Mouse (Mus musculus) midbrain, embryonic 12.5 days (tissue): ENCODE measurements around the gene H2-Eb2. TPM values are rescaled to one million over a fixed set of nuclear protein-coding genes. Genes with fewer than 3 reads are reported as not detected.

ENCODE experiments used
- ATAC-seq: fragments of 200-750 bp; cut with Nextera tagmentation; 2 replicates; pipeline ENCODE4 v1.8.0; 2017; ENCODE audit warnings: low read depth, moderate TSS enrichment, moderate library complexity; ENCODE audit not compliant: low FRiP score
- H3K27ac ChIP-seq: fragments of 300-500 bp; sonication (generic); replicated peaks from 2 replicates; pipeline ENCODE4 v1.5.1; 2016; ENCODE audit warnings: mild to moderate bottlenecking
- H3K27me3 ChIP-seq: fragments of 300-500 bp; sonication (generic); 2 replicates; pipeline ENCODE4 v1.6.1; 2016; ENCODE audit warnings: mild to moderate bottlenecking
- H3K36me3 ChIP-seq: fragments of 300-500 bp; sonication (generic); 2 replicates; pipeline ENCODE4 v1.6.1; 2016
- H3K4me1 ChIP-seq: fragments of 300-500 bp; sonication (generic); 2 replicates; pipeline ENCODE4 v1.6.1; 2016
- H3K4me2 ChIP-seq: fragments of 300-500 bp; sonication (generic); replicated peaks from 2 replicates; pipeline ENCODE4 v1.6.1; 2016; ENCODE audit warnings: mild to moderate bottlenecking, moderate library complexity
- H3K4me3 ChIP-seq: fragments of 300-500 bp; sonication (generic); 2 replicates; pipeline ENCODE4 v1.5.1; 2016; ENCODE audit warnings: mild to moderate bottlenecking
- H3K9ac ChIP-seq: fragments of 300-500 bp; sonication (generic); replicated peaks from 2 replicates; pipeline ENCODE4 v1.6.1; 2016; ENCODE audit warnings: mild to moderate bottlenecking, moderate library complexity
- H3K9me3 ChIP-seq: fragments of 300-500 bp; sonication (generic); 2 replicates; pipeline ENCODE4 v1.6.1; 2016; ENCODE audit warnings: mild to moderate bottlenecking
- WGBS: fragments of 180-500 bp; shearing (Covaris S2); methylation state at CpG from one replicate; pipeline ENCODE4 v1.1.7; 2016; 5-methylcytosine and 5-hydroxymethylcytosine counted together
- polyA plus RNA-seq: library from polyadenylated mRNA; unstranded; fragments of >200 nt; fragmentation: Nextera tagmentation; extraction: Ambion mirVana; gene quantifications from 2 replicates; pipeline ENCODE4 v1.2.1, GENCODE M21; 2016

The H2-Eb2 gene
- polyA plus RNA-seq, result 0.10 TPM in 1 of 2 replicates, not detected in the other

DNA sequence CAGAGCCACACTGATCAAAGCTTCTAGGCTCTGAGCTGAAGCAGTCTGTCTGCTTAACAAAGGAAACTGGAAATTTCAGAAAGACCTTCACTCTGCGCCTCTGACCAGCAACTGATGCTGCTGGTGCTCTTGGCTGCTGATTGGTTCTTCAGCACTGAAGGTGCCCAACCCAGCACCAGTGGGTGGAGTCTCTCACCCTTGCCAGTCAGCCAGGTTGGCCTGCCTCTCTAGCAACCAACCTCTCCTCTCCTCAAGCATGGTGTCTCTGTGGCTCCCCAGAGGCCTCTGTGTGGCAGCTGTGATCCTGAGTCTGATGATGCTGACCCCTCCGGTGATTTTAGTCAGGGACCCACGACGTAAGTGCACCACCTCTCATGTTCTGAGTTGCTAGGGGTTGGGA is at the start of gene H2-Eb2:
TSS of gene H2-Eb2 (plus strand) at position 230 of the 400 bp plus-strand sequence.
- 56% methylated on average over 4 of the region's 4 CpGs for WGBS
- no peaks in the 10 kb centered on the region for H3K9me3 ChIP-seq
- H3K4me2 ChIP-seq, result no peak within 1 kb of the TSS
- H3K4me1 ChIP-seq, result no peaks in the 10 kb centered on the region
- H3K4me3 ChIP-seq, result no peak within 1 kb of the TSS
- no peak within 1 kb of the TSS for H3K9ac ChIP-seq
- H3K27me3 ChIP-seq, result no peaks in the 10 kb centered on the region
- H3K27ac ChIP-seq, result no peak within 1 kb of the TSS
- no peak for ATAC-seq
- H3K36me3 ChIP-seq, result no peaks in the 10 kb centered on the region

DNA sequence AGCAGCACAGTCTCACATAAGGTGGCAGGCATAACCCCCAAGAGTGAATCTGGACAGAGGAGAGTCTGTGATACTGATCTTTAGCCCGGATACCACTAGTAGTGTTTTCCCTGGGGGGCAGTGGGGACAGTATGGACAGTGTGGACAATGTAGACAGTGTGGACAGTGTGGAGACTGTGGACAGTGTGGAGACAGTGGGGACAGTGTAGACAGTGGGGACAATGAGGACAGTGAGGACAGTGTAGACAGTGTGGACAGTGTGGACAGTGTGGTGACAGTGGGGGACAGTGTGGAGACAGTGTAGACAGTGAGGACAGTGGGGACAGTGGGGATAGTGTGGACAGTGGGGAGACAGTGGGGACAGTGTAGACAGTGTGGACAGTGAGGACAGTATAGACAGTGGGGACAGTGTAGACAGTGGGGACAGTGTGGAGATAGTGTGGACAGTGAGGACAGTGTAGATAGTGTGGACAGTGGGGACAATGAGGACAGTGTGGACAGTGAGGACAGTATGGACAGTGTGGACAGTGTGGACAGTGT is 44.9 kb upstream of the H2-Eb2 start:
- Histone ChIP-seq H3K27me3 (no peaks in the 10 kb centered on the region; the same call in 1 of the 2 replicates), H3K4me3 (no peak overlapping the region), H3K36me3 (no peaks in the 10 kb centered on the region), H3K4me1 (no peaks in the 10 kb centered on the region), H3K4me2 (no peak overlapping the region), H3K9me3 (0 out of 2 replicates have a peak, but pooled peaks cover 3% of the 10 kb centered on the region), H3K27ac (no peak overlapping the region), H3K9ac (no peak overlapping the region)
- 80% methylated on average over 1 of the region's 1 CpGs for WGBS
- no peak for ATAC-seq

DNA sequence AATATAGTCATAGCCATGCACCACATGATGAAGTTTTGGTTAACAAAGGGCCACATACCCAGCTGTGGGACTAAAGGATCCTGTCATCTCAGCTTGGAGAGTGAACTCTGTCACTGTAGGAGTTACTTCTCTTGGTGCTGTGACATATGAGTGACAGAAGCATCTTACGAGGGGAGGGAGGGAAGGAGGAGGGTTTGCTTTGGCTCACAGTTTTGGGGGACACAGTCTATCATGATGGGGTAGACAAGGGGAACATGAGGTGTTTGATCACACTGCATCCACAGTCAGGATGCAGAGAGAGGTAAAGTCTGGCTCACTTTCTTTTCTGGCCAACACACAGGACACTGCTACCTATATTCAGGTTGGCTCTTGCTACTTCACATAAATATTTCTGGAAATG is 43.6 kb upstream of the H2-Eb2 start:
- Histone ChIP-seq H3K9me3 (0 out of 2 replicates have a peak, but pooled peaks cover 3% of the 10 kb centered on the region), H3K27ac (no peak overlapping the region), H3K4me3 (no peak overlapping the region), H3K4me2 (no peak overlapping the region), H3K4me1 (no peaks in the 10 kb centered on the region), H3K36me3 (no peaks in the 10 kb centered on the region), H3K27me3 (no peaks in the 10 kb centered on the region; the same call in 1 of the 2 replicates), H3K9ac (no peak overlapping the region)
- ATAC-seq, result no peak
- 86% methylated on average over 1 of the region's 1 CpGs for WGBS

DNA sequence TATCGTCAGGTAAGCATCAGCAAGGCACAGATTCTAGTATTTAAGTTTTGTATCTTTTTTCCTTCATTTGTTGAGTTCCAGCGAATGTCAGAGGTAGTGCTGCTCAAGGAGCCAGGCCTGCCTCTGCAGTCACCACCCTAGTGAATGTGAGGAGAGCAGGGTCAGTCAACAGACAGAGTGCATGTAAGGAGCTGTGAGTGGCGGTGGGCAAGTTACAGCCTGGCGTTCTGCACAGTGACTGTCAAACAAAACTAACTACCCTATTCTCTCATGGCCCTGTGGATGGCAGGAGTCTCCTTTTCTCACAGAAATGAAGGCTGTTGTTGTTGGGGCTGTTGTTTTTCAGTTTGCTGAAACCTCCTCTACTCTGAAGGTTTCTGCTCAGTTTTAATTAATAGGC is 40.1 kb upstream of the H2-Eb2 start:
- H3K4me1 ChIP-seq, result no peaks in the 10 kb centered on the region
- no peaks in the 10 kb centered on the region; the same call in 1 of the 2 replicates for H3K27me3 ChIP-seq
- no peak overlapping the region for H3K4me2 ChIP-seq
- H3K9ac ChIP-seq, result no peak overlapping the region
- H3K9me3 ChIP-seq, result no peaks in the 10 kb centered on the region
- H3K36me3 ChIP-seq, result no peaks in the 10 kb centered on the region
- ATAC-seq, result no peak
- no peak overlapping the region for H3K4me3 ChIP-seq
- WGBS, result 81% methylated on average over 4 of the region's 4 CpGs
- no peak overlapping the region for H3K27ac ChIP-seq

DNA sequence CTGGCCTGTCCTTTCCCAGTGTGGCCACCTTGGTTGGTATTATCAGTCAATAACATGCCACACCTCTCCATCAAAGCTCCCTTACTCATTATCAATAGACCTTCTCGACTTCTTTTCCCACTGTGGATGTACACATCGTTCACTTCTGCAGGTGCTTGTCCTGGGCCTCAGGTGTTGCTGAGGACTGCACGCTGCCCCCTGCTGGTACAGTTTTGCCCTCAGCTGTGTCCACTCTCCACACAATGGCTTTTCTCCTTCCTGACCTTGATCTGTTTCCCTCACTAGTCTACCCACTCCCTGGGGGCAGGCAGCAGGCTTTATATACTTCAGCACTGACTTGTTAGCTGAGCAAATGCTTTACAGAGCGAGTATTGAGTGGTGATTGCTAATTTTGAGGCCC is 39.6 kb upstream of the H2-Eb2 start:
- Histone ChIP-seq H3K4me3 (no peak overlapping the region), H3K4me2 (no peak overlapping the region), H3K4me1 (no peaks in the 10 kb centered on the region), H3K27me3 (no peaks in the 10 kb centered on the region), H3K9me3 (no peaks in the 10 kb centered on the region), H3K27ac (no peak overlapping the region), H3K36me3 (no peaks in the 10 kb centered on the region), H3K9ac (no peak overlapping the region)
- 46% methylated on average over 4 of the region's 4 CpGs for WGBS
- no peak for ATAC-seq

DNA sequence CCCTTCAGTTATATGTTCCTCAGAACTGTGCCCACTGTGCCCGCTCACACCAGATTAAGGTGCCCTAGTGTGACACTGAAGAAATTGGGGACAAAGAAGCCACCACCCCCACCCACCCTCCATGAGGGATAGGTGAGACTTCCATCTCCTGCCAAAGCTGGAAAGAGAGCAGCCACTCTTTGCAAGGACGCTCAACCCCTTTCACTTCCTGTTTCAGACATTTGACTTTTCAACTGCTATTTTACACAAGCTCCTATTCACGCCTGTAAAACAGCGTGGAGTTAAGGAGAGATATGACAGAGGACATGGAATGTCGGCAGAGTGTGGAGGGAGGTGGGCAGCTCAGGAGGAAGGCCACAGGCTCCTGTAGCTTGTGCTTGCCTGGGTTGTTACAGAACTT is 39.0 kb upstream of the H2-Eb2 start:
- 87% methylated on average over 5 of the region's 5 CpGs for WGBS
- Histone ChIP-seq H3K36me3 (no peaks in the 10 kb centered on the region), H3K4me2 (no peak overlapping the region), H3K27me3 (no peaks in the 10 kb centered on the region), H3K9ac (no peak overlapping the region), H3K4me3 (no peak overlapping the region), H3K27ac (no peak overlapping the region), H3K9me3 (no peaks in the 10 kb centered on the region), H3K4me1 (no peaks in the 10 kb centered on the region)
- ATAC-seq, result no peak

DNA sequence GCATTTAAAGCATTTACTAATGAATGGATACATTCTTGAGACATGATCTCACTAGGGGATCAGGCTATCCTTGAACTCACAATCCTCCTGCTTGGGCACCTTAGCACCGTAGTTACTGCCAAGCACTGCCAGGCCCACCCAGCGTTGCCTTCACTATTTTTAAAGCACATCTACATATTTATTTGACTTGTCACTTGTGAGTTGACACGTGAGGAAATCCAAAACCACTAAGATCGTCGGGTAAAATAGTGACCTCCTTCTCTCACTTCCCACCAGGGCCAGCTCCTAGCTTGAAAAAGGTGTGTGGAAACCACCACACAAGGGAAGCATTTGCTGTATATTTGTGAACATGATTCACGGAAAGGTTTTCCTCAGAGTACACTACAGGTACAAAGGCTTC is 38.5 kb upstream of the H2-Eb2 start:
- no peaks in the 10 kb centered on the region for H3K27me3 ChIP-seq
- H3K4me3 ChIP-seq, result no peak overlapping the region
- H3K9me3 ChIP-seq, result no peaks in the 10 kb centered on the region
- no peaks in the 10 kb centered on the region for H3K36me3 ChIP-seq
- no peak overlapping the region for H3K4me2 ChIP-seq
- 72% methylated on average over 6 of the region's 6 CpGs for WGBS
- H3K9ac ChIP-seq, result no peak overlapping the region
- no peak overlapping the region for H3K27ac ChIP-seq
- H3K4me1 ChIP-seq, result no peaks in the 10 kb centered on the region
- ATAC-seq, result no peak

DNA sequence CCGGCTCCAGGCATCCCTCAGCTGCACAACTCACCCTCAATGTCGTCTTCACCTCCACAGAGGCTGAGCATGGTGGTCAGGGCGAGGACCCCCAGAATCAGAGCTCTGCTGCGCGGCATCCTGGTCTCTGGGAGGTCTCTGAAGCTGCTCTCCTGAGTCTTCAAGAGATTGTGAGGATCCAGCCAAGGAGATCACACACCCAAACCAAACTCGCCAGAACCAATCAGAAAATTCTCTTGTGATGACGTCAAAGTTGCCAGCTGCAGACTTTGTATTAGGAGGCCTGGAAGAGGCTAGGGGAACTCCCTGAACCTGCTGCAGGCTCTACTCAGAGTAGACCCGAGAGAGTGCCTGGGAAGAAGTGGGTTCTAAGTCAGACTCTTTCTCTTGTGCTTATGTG is 37.8 kb upstream of the H2-Eb2 start, which contains the start of gene H2-Aa:
TSS of gene H2-Aa (minus strand) at position 176 of the 400 bp plus-strand sequence.
- Histone ChIP-seq H3K4me1 (no peaks in the 10 kb centered on the region), H3K9me3 (no peaks in the 10 kb centered on the region), H3K27me3 (no peaks in the 10 kb centered on the region), H3K36me3 (no peaks in the 10 kb centered on the region), H3K4me3 (no peak within 1 kb of the TSS), H3K9ac (no peak within 1 kb of the TSS), H3K27ac (no peak within 1 kb of the TSS), H3K4me2 (no peak within 1 kb of the TSS)
- 15% methylated on average over 8 of the region's 8 CpGs for WGBS
- ATAC-seq, result no peak

DNA sequence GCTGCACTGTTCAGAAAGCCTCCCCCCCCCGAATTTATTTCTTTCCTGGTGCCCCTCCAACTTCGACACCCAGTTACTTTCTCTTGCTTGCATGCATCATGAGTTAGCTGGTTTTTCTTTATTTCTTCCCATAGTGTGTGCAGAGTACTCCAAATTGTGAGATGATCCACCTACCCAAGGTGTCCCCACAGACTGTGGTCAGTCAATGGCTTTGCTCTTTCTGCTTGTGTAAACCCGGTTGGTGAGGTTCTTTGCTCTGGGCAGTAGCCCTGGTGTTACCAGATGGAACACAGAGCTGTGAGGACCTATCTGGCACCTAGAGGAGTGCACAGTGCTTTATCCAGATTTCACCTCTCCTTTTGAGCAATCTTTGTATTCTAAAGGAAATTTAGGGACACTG is 37.3 kb upstream of the H2-Eb2 start:
- H3K9me3 ChIP-seq, result no peaks in the 10 kb centered on the region
- H3K9ac ChIP-seq, result no peak overlapping the region
- 70% methylated on average over 3 of the region's 3 CpGs for WGBS

DNA sequence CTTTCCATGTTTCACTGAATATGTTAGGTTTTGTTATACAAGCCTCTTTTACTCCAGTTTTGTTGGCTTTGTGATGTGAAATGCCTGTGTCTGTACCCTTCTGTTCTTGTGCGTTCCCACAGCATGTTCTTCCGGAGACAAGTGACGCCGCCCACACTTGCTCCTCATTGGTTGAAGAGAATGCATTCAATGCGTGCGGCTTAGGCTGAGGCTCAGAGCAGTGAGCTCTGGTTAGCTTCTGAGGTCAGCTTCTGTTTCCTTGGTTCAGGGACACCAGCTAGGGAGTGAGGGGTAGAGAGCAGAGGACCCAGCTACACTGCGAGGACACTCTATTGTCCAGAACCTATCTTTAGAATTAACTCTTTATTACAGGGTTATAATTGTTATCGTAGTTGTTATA is 33.9 kb upstream of the H2-Eb2 start:
- H3K9me3 ChIP-seq, result no peaks in the 10 kb centered on the region
- H3K27me3 ChIP-seq, result no peaks in the 10 kb centered on the region
- no peak overlapping the region for H3K27ac ChIP-seq
- H3K36me3 ChIP-seq, result no peaks in the 10 kb centered on the region
- H3K4me1 ChIP-seq, result no peaks in the 10 kb centered on the region
- no peak overlapping the region for H3K4me2 ChIP-seq
- no peak overlapping the region for H3K4me3 ChIP-seq
- 11% methylated on average over 8 of the region's 8 CpGs for WGBS
- peak; percentile 91 for ATAC-seq
- H3K9ac ChIP-seq, result no peak overlapping the region

More for the DNA sequence above, 37.3 kb upstream of the H2-Eb2 start:
- H3K4me3 ChIP-seq, result no peak overlapping the region
- no peaks in the 10 kb centered on the region for H3K4me1 ChIP-seq
- no peak overlapping the region for H3K27ac ChIP-seq
- no peak for ATAC-seq
- H3K27me3 ChIP-seq, result no peaks in the 10 kb centered on the region
- no peak overlapping the region for H3K4me2 ChIP-seq
- H3K36me3 ChIP-seq, result no peaks in the 10 kb centered on the region

DNA sequence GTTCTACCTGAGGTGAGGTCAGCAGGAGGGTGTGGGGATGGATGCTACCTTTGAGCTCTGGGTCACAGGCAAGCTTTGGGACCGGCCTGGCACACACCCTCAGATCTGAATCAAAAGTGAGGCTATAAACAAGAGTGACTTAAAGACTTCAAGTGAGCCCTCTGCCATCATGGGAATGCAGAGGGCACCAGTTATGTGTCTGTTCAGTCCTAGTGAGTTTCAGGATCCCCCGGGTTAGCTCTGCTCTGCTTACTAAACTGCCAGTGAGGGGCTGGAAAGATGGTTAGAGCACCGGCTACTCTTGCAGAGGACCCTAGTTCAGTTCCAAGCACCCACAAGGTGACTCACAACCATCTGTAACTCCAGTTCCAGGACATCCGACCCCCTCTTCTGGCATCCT is 32.9 kb upstream of the H2-Eb2 start:
- Histone ChIP-seq H3K4me1 (no peaks in the 10 kb centered on the region), H3K27ac (no peak overlapping the region), H3K36me3 (no peaks in the 10 kb centered on the region), H3K9ac (no peak overlapping the region), H3K9me3 (no peaks in the 10 kb centered on the region), H3K4me3 (no peak overlapping the region), H3K27me3 (no peaks in the 10 kb centered on the region), H3K4me2 (no peak overlapping the region)
- 89% methylated on average over 4 of the region's 4 CpGs for WGBS
- no peak for ATAC-seq

DNA sequence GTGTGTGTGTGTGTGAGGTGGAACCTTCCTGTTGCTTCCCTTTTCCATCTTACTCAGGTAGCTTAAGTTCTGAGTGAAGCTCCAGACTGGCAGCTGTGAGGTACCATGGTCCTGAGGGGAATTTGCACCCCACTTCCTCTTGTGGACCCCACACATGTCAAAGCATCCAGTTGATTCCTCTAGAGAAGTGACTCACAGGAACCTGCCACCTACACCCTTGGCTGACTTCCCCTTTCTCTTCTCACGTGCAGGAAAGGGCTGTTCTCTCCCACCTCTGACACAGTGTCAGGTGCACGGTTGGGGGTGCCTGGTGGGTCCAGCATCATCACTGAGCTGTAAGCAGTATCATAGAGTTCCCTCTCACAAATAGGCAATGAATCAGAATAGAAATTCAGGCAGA is 31.9 kb upstream of the H2-Eb2 start:
- Histone ChIP-seq H3K27ac (no peak overlapping the region), H3K9ac (no peak overlapping the region), H3K4me3 (no peak overlapping the region), H3K36me3 (no peaks in the 10 kb centered on the region), H3K4me2 (no peak overlapping the region), H3K9me3 (no peaks in the 10 kb centered on the region), H3K4me1 (no peaks in the 10 kb centered on the region), H3K27me3 (no peaks in the 10 kb centered on the region)
- WGBS, result 54% methylated on average over 2 of the region's 2 CpGs
- ATAC-seq, result no peak

DNA sequence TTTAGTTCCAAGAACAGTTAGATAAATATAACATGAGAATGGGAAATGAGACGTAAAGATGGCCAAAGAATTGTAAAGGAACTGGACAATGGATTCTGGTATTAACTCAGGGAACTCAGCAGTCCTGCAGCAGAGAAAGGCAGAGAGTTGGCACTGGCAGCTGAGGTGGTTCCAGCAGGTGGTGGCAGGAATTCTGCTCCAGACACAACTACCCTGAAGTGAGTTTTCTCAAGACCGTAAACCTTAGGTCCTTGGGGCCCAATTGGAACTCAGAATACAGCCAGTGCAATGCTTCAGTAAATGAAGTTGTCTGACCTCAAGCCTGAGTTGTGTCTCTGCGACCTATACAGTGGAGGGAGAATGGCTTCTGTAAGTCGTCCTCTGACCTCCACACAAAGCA is 31.2 kb upstream of the H2-Eb2 start:
- ATAC-seq, result no peak
- Histone ChIP-seq H3K27me3 (no peaks in the 10 kb centered on the region), H3K9ac (no peak overlapping the region), H3K27ac (no peak overlapping the region), H3K9me3 (no peaks in the 10 kb centered on the region), H3K4me3 (no peak overlapping the region), H3K4me1 (no peaks in the 10 kb centered on the region), H3K4me2 (no peak overlapping the region), H3K36me3 (no peaks in the 10 kb centered on the region)
- WGBS, result 75% methylated on average over 4 of the region's 4 CpGs
